Mouse (Mus musculus): ENCODE measurements at regions not wholly inside any gene's neighbourhood (a gene's known extent, or its start where the extent isn't known, plus 50 kb on each side); places are given as distances from the start of the nearest gene placed in this dataset.

DNA sequence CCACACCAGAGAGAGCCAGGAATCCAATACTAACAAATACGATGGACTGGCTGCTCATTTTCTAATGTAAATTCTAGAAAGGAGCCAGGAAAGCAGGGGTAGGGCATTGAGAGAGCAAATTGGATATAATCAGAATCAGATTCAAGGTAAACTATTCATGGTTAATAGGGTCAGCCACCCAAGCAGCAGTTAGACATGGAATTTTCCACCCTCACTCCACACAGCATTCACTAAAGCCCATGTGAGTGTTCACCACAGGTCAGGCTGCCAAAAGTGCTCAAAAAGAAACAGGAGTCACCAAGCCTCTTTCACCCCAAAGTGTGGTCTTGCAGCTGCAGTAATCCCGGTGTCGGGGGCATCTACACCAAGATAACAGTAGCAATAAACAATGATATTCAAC lies 596.9 kb downstream of the Tox3 start:
- no peaks in the 10 kb centered on the region for H3K36me3 ChIP-seq
- no peak overlapping the region for H3K27ac ChIP-seq (replicated peaks)
- WGBS = 75% methylated on average over 3 of the region's 3 CpGs
- H3K9ac ChIP-seq = no peak overlapping the region
- H3K4me2 ChIP-seq (replicated peaks) = no peak overlapping the region
- H3K4me3 ChIP-seq (replicated peaks) = no peak overlapping the region
- H3K4me1 ChIP-seq = no peaks in the 10 kb centered on the region
- no peaks in the 10 kb centered on the region for H3K27me3 ChIP-seq
- no peak for ATAC-seq (ENCODE audit: insufficient number of reproducible peaks, low FRiP score, low TSS enrichment, low read depth)
- H3K9me3 ChIP-seq (replicated peaks) = no peaks in the 10 kb centered on the region

DNA sequence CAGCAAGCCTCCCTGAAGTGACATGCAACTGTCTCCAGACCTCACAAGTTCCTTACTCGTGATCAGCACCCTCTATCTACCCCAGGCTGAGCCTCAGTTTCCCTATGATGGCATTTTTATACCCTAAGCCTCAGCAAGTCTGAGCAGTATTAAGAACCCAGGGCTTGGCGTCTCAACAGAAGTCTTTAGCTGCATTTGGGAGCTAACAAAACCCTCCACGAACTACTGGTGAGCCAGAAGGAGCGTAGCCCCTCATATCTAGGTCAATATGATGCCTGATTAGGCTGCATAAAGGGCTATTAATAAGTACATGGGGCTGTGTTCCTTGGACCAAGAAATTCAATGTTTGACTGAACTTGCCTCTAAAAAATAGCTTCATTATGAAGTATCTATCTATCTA lies 600.4 kb downstream of the Tox3 start:
- Histone ChIP-seq H3K36me3 (no peaks in the 10 kb centered on the region), H3K4me3 (replicated peaks) (no peak overlapping the region), H3K4me2 (replicated peaks) (no peak overlapping the region), H3K9ac (no peak overlapping the region), H3K9me3 (replicated peaks) (no peaks in the 10 kb centered on the region), H3K27me3 (no peaks in the 10 kb centered on the region), H3K4me1 (no peaks in the 10 kb centered on the region), H3K27ac (replicated peaks) (no peak overlapping the region)
- 73% methylated on average over 4 of the region's 4 CpGs for WGBS
- no peak for ATAC-seq (ENCODE audit: insufficient number of reproducible peaks, low FRiP score, low TSS enrichment, low read depth)

DNA sequence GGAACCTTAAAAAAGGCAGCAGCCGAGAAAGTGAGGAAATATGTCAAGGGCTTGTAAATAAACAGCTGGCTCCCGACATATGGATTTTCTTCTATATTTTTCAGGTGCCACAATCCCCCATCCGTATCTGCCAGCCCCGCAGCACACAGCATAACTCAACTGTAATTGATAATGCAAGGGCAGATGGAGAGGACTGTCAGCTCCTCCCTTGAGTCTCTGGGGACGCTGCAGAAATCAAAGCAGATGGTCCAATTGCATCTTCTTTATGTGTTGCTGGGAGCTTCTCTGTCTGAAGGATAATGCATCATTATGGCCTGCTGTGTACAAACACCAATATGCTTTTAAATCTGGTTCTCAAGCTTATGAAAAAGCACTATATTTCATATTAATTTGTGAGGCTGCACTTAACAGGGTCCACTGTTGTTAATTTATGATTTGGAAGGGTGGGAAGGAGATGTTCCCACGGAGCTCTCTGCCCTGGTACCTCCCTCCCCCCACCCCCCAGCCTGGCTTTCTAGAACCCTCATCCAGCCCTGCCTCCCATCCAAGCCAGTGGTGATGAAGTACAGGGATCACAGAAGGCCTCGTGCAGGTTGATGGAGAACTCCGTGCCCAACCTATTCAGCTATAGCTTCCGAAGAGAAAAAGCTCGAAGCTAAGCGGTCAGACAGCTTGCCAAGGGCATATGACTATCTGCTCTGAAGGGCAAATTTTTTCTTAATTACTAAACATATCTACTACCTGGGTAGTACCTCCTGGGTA lies 603.7 kb downstream of the Tox3 start:
- no peak overlapping the region for H3K4me2 ChIP-seq (replicated peaks)
- WGBS = 68% methylated on average over 11 of the region's 11 CpGs
- no peak overlapping the region for H3K4me3 ChIP-seq (replicated peaks)
- H3K36me3 ChIP-seq = no peaks in the 10 kb centered on the region
- H3K4me1 ChIP-seq = no peaks in the 10 kb centered on the region
- no peak overlapping the region for H3K27ac ChIP-seq (replicated peaks)
- no peak overlapping the region for H3K9ac ChIP-seq
- no peak for ATAC-seq (ENCODE audit: insufficient number of reproducible peaks, low FRiP score, low TSS enrichment, low read depth)
- no peaks in the 10 kb centered on the region for H3K9me3 ChIP-seq (replicated peaks)
- no peaks in the 10 kb centered on the region for H3K27me3 ChIP-seq

DNA sequence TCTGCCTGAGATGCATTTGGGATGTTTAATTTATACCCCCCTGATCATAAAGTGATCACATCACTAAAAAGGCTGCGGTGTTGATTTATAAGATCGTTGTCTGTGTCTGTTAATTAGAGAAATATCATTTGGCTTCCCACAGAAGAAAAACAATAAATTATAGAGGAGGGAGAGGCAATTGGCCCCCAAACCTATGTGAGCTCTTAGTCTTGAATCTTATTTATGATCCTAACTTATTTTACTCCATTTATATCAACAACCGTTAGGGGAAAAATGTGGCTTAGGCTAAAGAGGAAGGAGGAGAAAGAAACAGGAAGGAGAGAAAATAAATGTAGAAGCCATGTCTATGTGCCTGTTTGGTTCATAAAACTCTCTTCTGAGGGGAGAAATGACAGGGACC lies 609.5 kb downstream of the Tox3 start:
- 95% methylated on average over 3 of the region's 3 CpGs for WGBS

DNA sequence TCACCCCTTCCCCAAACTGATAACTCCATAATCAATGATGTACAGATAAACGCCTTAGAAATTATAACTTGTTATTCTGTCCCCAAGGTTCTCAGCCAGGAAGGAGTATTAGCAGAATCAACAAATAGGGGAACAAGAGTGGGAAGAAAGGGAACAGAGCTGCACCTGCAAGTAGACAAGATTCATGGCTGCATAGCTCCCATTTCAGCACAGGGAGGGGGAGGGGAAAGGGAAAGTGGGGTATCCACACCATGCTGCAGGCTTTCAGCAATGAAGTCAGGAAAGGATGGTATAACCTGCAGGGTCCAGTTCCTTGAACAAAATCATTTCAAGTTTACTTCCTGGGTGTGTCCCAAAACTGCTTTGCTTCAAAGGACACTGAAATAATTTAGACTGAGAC lies 610.5 kb downstream of the Tox3 start:
- H3K36me3 ChIP-seq = no peaks in the 10 kb centered on the region
- WGBS = 78% methylated on average over 1 of the region's 1 CpGs
- H3K4me1 ChIP-seq = no peaks in the 10 kb centered on the region
- 0 out of 2 replicates have a peak, but pooled peaks cover 4% of the 10 kb centered on the region for H3K27me3 ChIP-seq
- no peaks in the 10 kb centered on the region for H3K9me3 ChIP-seq (replicated peaks)
- no peak overlapping the region for H3K27ac ChIP-seq (replicated peaks)
- no peak for ATAC-seq (ENCODE audit: insufficient number of reproducible peaks, low FRiP score, low TSS enrichment, low read depth)
- H3K9ac ChIP-seq = no peak overlapping the region
- H3K4me2 ChIP-seq (replicated peaks) = no peak overlapping the region
- no peak overlapping the region for H3K4me3 ChIP-seq (replicated peaks)

More for the DNA sequence above, 609.5 kb downstream of the Tox3 start:
- Histone ChIP-seq H3K4me1 (no peaks in the 10 kb centered on the region), H3K4me3 (replicated peaks) (no peak overlapping the region), H3K27ac (replicated peaks) (no peak overlapping the region), H3K27me3 (0 out of 2 replicates have a peak, but pooled peaks cover 3% of the 10 kb centered on the region), H3K4me2 (replicated peaks) (no peak overlapping the region), H3K9me3 (replicated peaks) (no peaks in the 10 kb centered on the region), H3K9ac (no peak overlapping the region), H3K36me3 (no peaks in the 10 kb centered on the region)
- no peak for ATAC-seq (ENCODE audit: insufficient number of reproducible peaks, low FRiP score, low TSS enrichment, low read depth)

DNA sequence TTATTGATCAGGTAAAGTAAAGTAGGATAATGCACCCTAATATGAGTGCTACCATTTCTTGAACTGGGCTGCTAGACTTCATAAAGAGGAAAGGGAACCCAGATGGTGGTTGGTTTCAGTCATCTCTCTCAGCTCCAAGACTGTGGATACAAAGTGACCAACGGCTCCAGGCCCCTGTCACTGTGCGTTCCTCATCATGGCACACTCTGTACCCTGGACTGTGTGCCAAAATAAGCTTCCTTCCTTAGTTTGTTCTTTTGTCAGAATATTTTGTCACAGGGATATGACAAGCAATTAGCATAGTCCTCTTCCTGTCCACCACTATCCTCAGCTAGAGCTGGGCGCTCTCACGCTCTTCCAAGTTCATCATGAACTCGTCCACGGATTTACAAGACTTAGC lies 620.9 kb downstream of the Tox3 start:
- WGBS = 87% methylated on average over 6 of the region's 6 CpGs

DNA sequence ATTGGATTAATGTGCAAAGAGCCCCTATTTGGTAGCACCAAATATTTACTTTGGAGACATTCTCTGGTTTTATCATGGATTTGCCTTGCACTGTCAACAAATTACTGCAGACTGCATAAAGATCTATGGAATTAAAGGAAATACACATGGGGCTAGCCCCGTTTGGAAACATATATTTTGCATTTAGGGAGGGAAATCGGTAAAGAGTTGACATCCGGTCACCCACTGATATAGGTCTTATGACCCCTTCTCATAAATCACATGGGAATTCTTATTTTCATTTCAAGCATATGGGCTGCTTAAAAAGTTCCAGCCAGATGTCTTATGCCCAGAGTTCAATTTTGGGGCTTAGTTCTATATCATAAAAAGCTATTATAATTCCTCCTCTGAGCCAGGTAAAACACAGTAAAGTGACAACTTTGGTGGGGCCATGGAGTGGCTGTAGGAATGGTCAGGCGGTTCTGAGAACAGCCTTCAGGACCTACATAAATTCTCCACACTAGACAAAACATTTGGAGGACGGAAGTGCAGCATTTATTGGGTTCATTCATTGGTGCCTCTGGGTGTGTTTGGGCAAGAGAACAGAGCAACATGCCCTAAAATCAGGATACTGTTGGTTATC lies 626.3 kb downstream of the Tox3 start:
- Histone ChIP-seq H3K27ac (replicated peaks) (no peak overlapping the region), H3K9me3 (replicated peaks) (no peaks in the 10 kb centered on the region), H3K9ac (no peak overlapping the region), H3K4me3 (replicated peaks) (no peak overlapping the region), H3K36me3 (no peaks in the 10 kb centered on the region), H3K4me2 (replicated peaks) (no peak overlapping the region), H3K4me1 (no peaks in the 10 kb centered on the region), H3K27me3 (no peaks in the 10 kb centered on the region)
- no peak for ATAC-seq (ENCODE audit: insufficient number of reproducible peaks, low FRiP score, low TSS enrichment, low read depth)
- WGBS = 74% methylated on average over 5 of the region's 5 CpGs

More for the DNA sequence above, 620.9 kb downstream of the Tox3 start:
- ATAC-seq (ENCODE audit: insufficient number of reproducible peaks, low FRiP score, low TSS enrichment, low read depth) = no peak
- Histone ChIP-seq H3K9me3 (replicated peaks) (no peaks in the 10 kb centered on the region), H3K27ac (replicated peaks) (no peak overlapping the region), H3K4me1 (no peaks in the 10 kb centered on the region), H3K27me3 (no peaks in the 10 kb centered on the region), H3K9ac (no peak overlapping the region), H3K36me3 (no peaks in the 10 kb centered on the region), H3K4me2 (replicated peaks) (no peak overlapping the region), H3K4me3 (replicated peaks) (no peak overlapping the region)

DNA sequence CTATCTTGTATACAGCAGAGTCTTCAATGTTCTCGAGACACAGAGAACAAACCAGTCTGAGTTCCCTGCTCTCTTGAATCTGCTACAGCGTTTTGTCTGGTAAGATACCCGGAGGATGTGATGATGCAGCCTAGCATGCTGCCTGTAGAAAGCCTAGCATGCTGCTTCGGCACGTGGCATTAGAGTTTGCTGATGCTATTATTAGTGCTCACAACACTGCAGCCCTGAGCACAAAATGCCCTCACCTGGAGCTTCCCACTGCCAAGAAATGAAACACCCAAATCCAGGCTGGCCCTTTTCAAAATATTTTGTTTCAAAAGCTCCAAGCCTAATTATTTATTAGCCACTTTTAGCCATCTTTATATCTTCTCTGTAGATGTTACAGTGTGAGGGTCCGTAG lies 634.3 kb downstream of the Tox3 start:
- Histone ChIP-seq H3K36me3 (no peaks in the 10 kb centered on the region), H3K9ac (no peak overlapping the region), H3K27ac (replicated peaks) (no peak overlapping the region), H3K4me1 (no peaks in the 10 kb centered on the region), H3K4me3 (replicated peaks) (no peak overlapping the region), H3K4me2 (replicated peaks) (no peak overlapping the region), H3K27me3 (no peaks in the 10 kb centered on the region), H3K9me3 (replicated peaks) (no peaks in the 10 kb centered on the region)
- ATAC-seq (ENCODE audit: insufficient number of reproducible peaks, low FRiP score, low TSS enrichment, low read depth) = no peak
- WGBS = 71% methylated on average over 6 of the region's 6 CpGs

DNA sequence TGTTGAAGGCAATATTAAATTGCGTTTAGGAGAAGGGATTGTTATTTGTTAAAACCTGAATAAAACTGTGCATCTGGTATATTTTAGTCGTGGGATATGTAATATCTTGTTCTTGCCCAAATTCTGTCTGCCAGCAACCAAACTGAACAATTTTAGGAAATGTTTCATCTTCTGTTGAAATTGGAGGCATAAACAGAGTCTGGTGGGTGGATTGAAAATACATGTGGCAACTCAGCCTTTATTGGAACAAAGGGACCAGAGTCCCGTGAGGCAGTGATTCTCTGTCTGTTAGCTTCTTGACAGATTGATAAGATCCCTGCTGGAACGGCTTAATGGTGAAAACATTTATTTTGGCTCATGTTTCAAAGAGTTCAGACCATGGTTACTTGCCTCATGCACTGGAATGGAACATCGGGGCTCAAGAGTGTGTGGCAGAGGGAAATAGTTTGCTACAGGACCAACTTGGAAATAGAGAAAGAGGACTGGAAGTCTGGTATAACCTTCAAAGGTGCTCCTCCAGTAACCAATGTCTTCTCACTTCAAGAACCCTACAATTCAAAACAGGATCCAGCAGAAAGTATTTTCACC lies 640.7 kb downstream of the Tox3 start:
- WGBS = 15% methylated on average over 5 of the region's 5 CpGs

DNA sequence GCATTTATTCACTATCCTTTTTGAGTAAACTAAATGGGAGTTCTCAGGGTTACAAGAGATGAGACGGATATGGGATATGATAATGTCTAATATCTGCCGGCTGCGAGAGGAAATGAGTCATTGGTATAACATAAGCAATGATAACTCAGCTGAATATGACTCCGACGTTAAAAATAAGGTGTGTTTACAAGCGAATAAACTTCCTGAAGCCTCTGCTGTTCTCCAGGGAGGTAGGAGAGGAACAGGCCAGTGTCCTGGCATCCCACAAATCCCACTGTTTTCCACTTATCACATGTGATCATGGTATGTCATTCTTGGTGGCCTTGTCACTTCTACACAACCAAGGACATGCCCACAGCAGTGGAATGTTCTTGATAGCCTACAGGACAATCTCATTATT lies 641.7 kb upstream of the Sall1 start:
- no peaks in the 10 kb centered on the region for H3K27me3 ChIP-seq
- H3K4me1 ChIP-seq = no peaks in the 10 kb centered on the region
- no peak for ATAC-seq (ENCODE audit: insufficient number of reproducible peaks, low FRiP score, low TSS enrichment, low read depth)
- H3K27ac ChIP-seq (replicated peaks) = no peak overlapping the region
- no peaks in the 10 kb centered on the region for H3K9me3 ChIP-seq (replicated peaks)
- no peaks in the 10 kb centered on the region for H3K36me3 ChIP-seq
- H3K9ac ChIP-seq = no peak overlapping the region
- H3K4me3 ChIP-seq (replicated peaks) = no peak overlapping the region
- H3K4me2 ChIP-seq (replicated peaks) = no peak overlapping the region
- 82% methylated on average over 6 of the region's 6 CpGs for WGBS

More for the DNA sequence above, 640.7 kb downstream of the Tox3 start:
- Histone ChIP-seq H3K9me3 (replicated peaks) (no peaks in the 10 kb centered on the region), H3K27ac (replicated peaks) (no peak overlapping the region), H3K4me3 (replicated peaks) (no peak overlapping the region), H3K36me3 (no peaks in the 10 kb centered on the region), H3K4me1 (no peaks in the 10 kb centered on the region), H3K4me2 (replicated peaks) (no peak overlapping the region), H3K9ac (no peak overlapping the region), H3K27me3 (no peaks in the 10 kb centered on the region)
- no peak for ATAC-seq (ENCODE audit: insufficient number of reproducible peaks, low FRiP score, low TSS enrichment, low read depth)

DNA sequence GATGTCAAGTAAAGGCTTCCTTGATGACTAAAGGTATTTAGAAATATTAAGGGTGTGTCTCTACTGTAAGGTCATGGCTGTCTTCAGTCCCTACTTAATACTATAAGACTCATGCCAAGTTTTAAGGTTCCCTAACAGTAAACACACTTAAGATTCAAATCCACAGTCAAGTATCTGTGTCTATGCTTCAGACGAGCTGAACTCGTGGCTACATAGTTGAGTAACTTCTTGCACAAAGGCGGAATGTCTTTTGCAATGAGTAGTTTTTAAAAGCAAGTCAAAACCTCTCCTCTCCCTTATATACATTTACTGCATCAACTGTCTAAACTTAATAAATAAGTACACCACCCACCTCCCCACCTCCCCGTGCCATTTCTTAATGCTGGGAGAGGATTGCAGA lies 637.0 kb upstream of the Sall1 start:
- no peak overlapping the region for H3K4me3 ChIP-seq (replicated peaks)
- H3K4me2 ChIP-seq (replicated peaks) = no peak overlapping the region
- H3K9ac ChIP-seq = no peak overlapping the region
- H3K9me3 ChIP-seq (replicated peaks) = no peaks in the 10 kb centered on the region
- no peak overlapping the region for H3K27ac ChIP-seq (replicated peaks)
- WGBS = 79% methylated on average over 4 of the region's 4 CpGs
- no peak for ATAC-seq (ENCODE audit: insufficient number of reproducible peaks, low FRiP score, low TSS enrichment, low read depth)
- H3K4me1 ChIP-seq = no peaks in the 10 kb centered on the region
- no peaks in the 10 kb centered on the region for H3K36me3 ChIP-seq
- H3K27me3 ChIP-seq = no peaks in the 10 kb centered on the region

Measured in embryonic facial prominence, embryonic 15.5 days (tissue).